Mouse (Mus musculus) CH12.LX (cell line): ENCODE results near the gene Rpa2. TPM values are rescaled to one million over a fixed set of nuclear protein-coding genes. Genes with fewer than 3 reads are reported as not detected.
A peak's percentile ranks its signal among the peaks of the same experiment; 100 is the strongest.

Experiments used
- DNase-seq: peaks from one replicate; pipeline ENCODE4 v3.0.0-alpha.2; 2013; ENCODE audit errors: extremely low read depth
- H3K27ac ChIP-seq: 2 replicates; pipeline ENCODE4 v1.5.1; 2012; ENCODE audit warnings: low read depth, mild to moderate bottlenecking, control low read depth, moderate library complexity; ENCODE audit not compliant: insufficient read depth
- H3K27me3 ChIP-seq: replicated peaks from 2 replicates; pipeline ENCODE3; 2012; ENCODE audit warnings: inconsistent platforms
- H3K36me3 ChIP-seq, 2 experiments: replicated peaks in 1 of 2; 2 replicates each; pipeline versions ENCODE3 to v1.6.1; 2012; ENCODE audit warnings: inconsistent platforms in 1 of 2, low read length in 1 of 2, mild to moderate bottlenecking in 1 of 2, mixed read lengths in 1 of 2, moderate library complexity in 1 of 2; ENCODE audit not compliant: control insufficient read depth in 1 of 2, insufficient read depth in 1 of 2
- H3K4me1 ChIP-seq, 2 experiments: 2 replicates each; pipeline ENCODE4 v1.6.1; 2012; ENCODE audit warnings: inconsistent platforms in 1 of 2, moderate library complexity in 1 of 2; ENCODE audit not compliant: insufficient read depth in 2 of 2, control insufficient read depth in 1 of 2
- H3K4me2 ChIP-seq: 2 replicates; pipeline ENCODE4 v1.6.1; 2012; ENCODE audit warnings: low read depth, mild to moderate bottlenecking, control low read depth; ENCODE audit not compliant: poor library complexity, insufficient read depth, severe bottlenecking
- H3K4me3 ChIP-seq, 3 experiments: fragments of 150-350 bp in 1 of 3; sonication (generic) in 1 of 3; replicated peaks in 1 of 3; 2 replicates each; pipeline versions ENCODE3 to v1.5.1; 2011 to 2012; ENCODE audit warnings: low read depth in 2 of 3, low read length in 2 of 3, mild to moderate bottlenecking in 2 of 3, moderate library complexity in 2 of 3, control low read depth in 1 of 3, improper control_type of control experiment in 1 of 3, inconsistent platforms in 1 of 3, mixed read lengths in 1 of 3; ENCODE audit not compliant: poor library complexity in 1 of 3
- H3K79me2 ChIP-seq: replicated peaks from 2 replicates; pipeline ENCODE4 v1.6.1; 2012; ENCODE audit warnings: mild to moderate bottlenecking, moderate library complexity; ENCODE audit not compliant: control insufficient read depth, poor library complexity, insufficient read depth, severe bottlenecking; ENCODE audit errors: extremely low read depth
- H3K9ac ChIP-seq: 2 replicates; pipeline ENCODE4 v1.6.1; 2012; ENCODE audit warnings: low read depth, mild to moderate bottlenecking, control low read depth, moderate library complexity; ENCODE audit not compliant: insufficient read depth
- H3K9me3 ChIP-seq: replicated peaks from 2 replicates; pipeline ENCODE3; 2012; ENCODE audit warnings: low read length, inconsistent platforms, mixed read lengths
- BHLHE40 ChIP-seq: IDR thresholded peaks from 2 replicates; pipeline ENCODE4 v1.6.1; 2011; ENCODE audit warnings: mild to moderate bottlenecking, low read depth, low read length, improper control_type of control experiment
- CHD1 ChIP-seq: IDR thresholded peaks from 2 replicates; pipeline ENCODE4 v1.6.1; 2012; ENCODE audit warnings: low read depth, low read length, improper control_type of control experiment, inconsistent platforms
- CHD2 ChIP-seq: IDR thresholded peaks from 2 replicates; pipeline ENCODE4 v1.6.1; 2011; ENCODE audit warnings: low read length, improper control_type of control experiment
- CTCF ChIP-seq, 2 experiments: IDR thresholded peaks in 1 of 2; conservative IDR thresholded peaks in 1 of 2; 2 replicates each; pipeline ENCODE4 v1.5.1; 2011 to 2012; ENCODE audit warnings: low read depth in 2 of 2, low read length in 2 of 2, improper control_type of control experiment in 1 of 2, inconsistent platforms in 1 of 2, mild to moderate bottlenecking in 1 of 2, moderate library complexity in 1 of 2
- E2F4 ChIP-seq: IDR thresholded peaks from 2 replicates; pipeline ENCODE4 v1.6.1; 2011; ENCODE audit warnings: low read depth, low read length, improper control_type of control experiment; ENCODE audit not compliant: insufficient replicate concordance
- ELF1 ChIP-seq: IDR thresholded peaks from 2 replicates; pipeline ENCODE4 v1.6.1; 2014; ENCODE audit warnings: low read depth, mild to moderate bottlenecking, inconsistent platforms, low read length, improper control_type of control experiment
- EP300 ChIP-seq: IDR thresholded peaks from 2 replicates; pipeline ENCODE4 v1.6.1; 2011; ENCODE audit warnings: low read length, improper control_type of control experiment
- ETS1 ChIP-seq: conservative IDR thresholded peaks from 2 replicates; pipeline ENCODE4 v1.6.1; 2012; ENCODE audit warnings: low read depth, mild to moderate bottlenecking, inconsistent platforms, low read length, improper control_type of control experiment, moderate library complexity
- GABPA ChIP-seq: IDR thresholded peaks from 2 replicates; pipeline ENCODE4 v1.6.1; 2012; ENCODE audit warnings: low read depth, low read length, improper control_type of control experiment, inconsistent platforms; ENCODE audit not compliant: insufficient replicate concordance
- HCFC1 ChIP-seq: IDR thresholded peaks from 2 replicates; pipeline ENCODE4 v1.6.1; 2012; ENCODE audit warnings: low read depth, mild to moderate bottlenecking, inconsistent platforms, low read length, improper control_type of control experiment
- IRF4 ChIP-seq: IDR thresholded peaks from 2 replicates; pipeline ENCODE4 v1.6.1; 2014; ENCODE audit warnings: low read depth, mild to moderate bottlenecking, inconsistent platforms, low read length, improper control_type of control experiment
- JUN ChIP-seq: IDR thresholded peaks from 2 replicates; pipeline ENCODE4 v1.6.1; 2011; ENCODE audit warnings: low read depth, mild to moderate bottlenecking, low read length, improper control_type of control experiment, moderate library complexity; ENCODE audit not compliant: insufficient read depth
- JUND ChIP-seq: conservative IDR thresholded peaks from 2 replicates; pipeline ENCODE4 v1.6.1; 2011; ENCODE audit warnings: low read depth, low read length, improper control_type of control experiment
- KAT2A ChIP-seq: IDR thresholded peaks from 2 replicates; pipeline ENCODE4 v1.6.1; 2012; ENCODE audit warnings: low read length, improper control_type of control experiment, inconsistent platforms; ENCODE audit not compliant: insufficient replicate concordance
- MAFK ChIP-seq: IDR thresholded peaks from 2 replicates; pipeline ENCODE4 v1.6.1; 2011; ENCODE audit warnings: low read length, improper control_type of control experiment; ENCODE audit not compliant: insufficient replicate concordance
- MAX ChIP-seq: IDR thresholded peaks from 2 replicates; pipeline ENCODE4 v1.6.1; 2011; ENCODE audit warnings: low read length, improper control_type of control experiment
- MAZ ChIP-seq: IDR thresholded peaks from 2 replicates; pipeline ENCODE4 v1.6.1; 2012; ENCODE audit warnings: low read depth, mild to moderate bottlenecking, inconsistent platforms, low read length, improper control_type of control experiment, moderate library complexity
- MEF2A ChIP-seq: IDR thresholded peaks from 2 replicates; pipeline ENCODE4 v1.6.1; 2014; ENCODE audit warnings: low read depth, mild to moderate bottlenecking, inconsistent platforms, low read length, improper control_type of control experiment, borderline replicate concordance
- MXI1 ChIP-seq: IDR thresholded peaks from 2 replicates; pipeline ENCODE4 v1.6.1; 2011; ENCODE audit warnings: mild to moderate bottlenecking, low read depth, low read length, improper control_type of control experiment
- MYC ChIP-seq: IDR thresholded peaks from 2 replicates; pipeline ENCODE4 v1.6.1; 2011; ENCODE audit warnings: low read depth, mild to moderate bottlenecking, improper control_type of control experiment, low read length
- NELFE ChIP-seq: IDR thresholded peaks from 2 replicates; pipeline ENCODE4 v1.6.1; 2011; ENCODE audit warnings: low read depth, low read length, improper control_type of control experiment
- NRF1 ChIP-seq: IDR thresholded peaks from 2 replicates; pipeline ENCODE4 v1.6.1; 2014; ENCODE audit warnings: low read depth, mild to moderate bottlenecking, inconsistent platforms, low read length, improper control_type of control experiment, moderate library complexity
- PAX5 ChIP-seq: IDR thresholded peaks from 2 replicates; pipeline ENCODE4 v1.6.1; 2012; ENCODE audit warnings: low read length, inconsistent platforms, mixed read lengths
- POLR2A ChIP-seq: IDR thresholded peaks from 2 replicates; pipeline ENCODE4 v1.6.1; 2011; ENCODE audit warnings: low read depth, mild to moderate bottlenecking, improper control_type of control experiment, low read length
- POLR2AphosphoS2 ChIP-seq: IDR thresholded peaks from 2 replicates; pipeline ENCODE4 v1.6.1; 2011; ENCODE audit warnings: low read depth, low read length, improper control_type of control experiment
- RAD21 ChIP-seq: IDR thresholded peaks from 2 replicates; pipeline ENCODE4 v1.6.1; 2011; ENCODE audit warnings: low read depth, mild to moderate bottlenecking, low read length, improper control_type of control experiment, moderate library complexity
- RCOR1 ChIP-seq: conservative IDR thresholded peaks from 2 replicates; pipeline ENCODE4 v1.6.1; 2012; ENCODE audit warnings: low read depth, mild to moderate bottlenecking, inconsistent platforms, low read length, improper control_type of control experiment
- SIN3A ChIP-seq: IDR thresholded peaks from 2 replicates; pipeline ENCODE4 v1.6.1; 2012; ENCODE audit warnings: low read length, improper control_type of control experiment, inconsistent platforms
- SMC3 ChIP-seq: IDR thresholded peaks from 2 replicates; pipeline ENCODE4 v1.6.1; 2011; ENCODE audit warnings: low read depth, low read length, improper control_type of control experiment
- TBP ChIP-seq: conservative IDR thresholded peaks from 2 replicates; pipeline ENCODE4 v1.6.1; 2011; ENCODE audit warnings: low read depth, low read length, improper control_type of control experiment
- TCF12 ChIP-seq: IDR thresholded peaks from 2 replicates; pipeline ENCODE4 v1.6.1; 2014; ENCODE audit warnings: low read depth, mild to moderate bottlenecking, inconsistent platforms, low read length, improper control_type of control experiment
- UBTF ChIP-seq: IDR thresholded peaks from 2 replicates; pipeline ENCODE4 v1.6.1; 2012; ENCODE audit warnings: low read depth, mild to moderate bottlenecking, inconsistent platforms, low read length, improper control_type of control experiment, moderate library complexity
- USF1 ChIP-seq: IDR thresholded peaks from 2 replicates; pipeline ENCODE4 v1.6.1; 2014; ENCODE audit warnings: low read depth, mild to moderate bottlenecking, inconsistent platforms, low read length, improper control_type of control experiment
- USF2 ChIP-seq: conservative IDR thresholded peaks from 2 replicates; pipeline ENCODE4 v1.6.1; 2011; ENCODE audit warnings: low read depth, low read length, improper control_type of control experiment
- ZC3H11A ChIP-seq: IDR thresholded peaks from 2 replicates; pipeline ENCODE4 v1.6.1; 2012; ENCODE audit warnings: low read depth, mild to moderate bottlenecking, inconsistent platforms, low read length, improper control_type of control experiment
- ZKSCAN1 ChIP-seq: IDR thresholded peaks from 2 replicates; pipeline ENCODE4 v1.6.1; 2012; ENCODE audit warnings: low read depth, inconsistent platforms, low read length, improper control_type of control experiment, borderline replicate concordance
- ZMIZ1 ChIP-seq: IDR thresholded peaks from 2 replicates; pipeline ENCODE4 v1.6.1; 2012; ENCODE audit warnings: low read depth, mild to moderate bottlenecking, inconsistent platforms, low read length, improper control_type of control experiment
- ZNF384 ChIP-seq: IDR thresholded peaks from 2 replicates; pipeline ENCODE4 v1.6.1; 2012; ENCODE audit warnings: low read depth, low read length, improper control_type of control experiment, inconsistent platforms
- dilution Hi-C: fragments of 300-500 bp; cut with MboI; formaldehyde crosslinking; loops from 2 replicates; pipeline ENCODE4 v1.14.3; 2020; ENCODE audit warnings: low sequenced_read_pairs; ENCODE audit not compliant: extremely low pct_unique_long_range_greater_than_20kb, extremely low pct_ligation_motif_present
- in situ Hi-C: fragments of 300-500 bp; cut with MboI; formaldehyde crosslinking; loops from 3 replicates; pipeline ENCODE4 v1.14.3; 2019; ENCODE audit warnings: low sequenced_read_pairs, low pct_ligation_motif_present, low pct_unique_long_range_greater_than_20kb, mixed read lengths
- polyA plus RNA-seq: library from polyadenylated mRNA; unstranded; fragments of >175 nt; gene quantifications from 2 replicates; pipeline ENCODE4 v1.2.1, GENCODE M21; 2012; ENCODE audit warnings: low read depth; ENCODE audit not compliant: insufficient read length
- total RNA-seq, 2 experiments: library from RNA; depleted of rRNA; stranded (reverse); fragments of 300-350 nt in 1 of 2; fragments of >200 nt in 1 of 2; gene quantifications; 2 replicates each; pipeline ENCODE4 v1.2.3; 2012 to 2014

Rpa2 gene
- total and polyA plus RNA-seq, 3 experiments: 80.2 to 142 (median 97.9) TPM

GRCm38 (mm10) chr4:132747664-132748259 is 20.4 kb upstream of the Rpa2 start:
- Histone ChIP-seq H3K79me2 (no peaks in the 10 kb centered on the region), H3K27ac (peak overlapping the region; percentile 99), H3K36me3 (peaks cover 2% of the 10 kb centered on the region in 2 experiments), H3K4me2 (peak overlapping the region; percentile 87), H3K4me1 (peaks cover 3 to 31% of the 10 kb centered on the region in 2 experiments), H3K9ac (peak overlapping the region; percentile 76), H3K27me3 (no peaks in the 10 kb centered on the region), H3K9me3 (no peaks in the 10 kb centered on the region), H3K4me3 (peak overlapping the region; percentile 51 to 58 (median 52))
- dilution Hi-C loops: no loop called here
- in situ Hi-C loops: no loop called here
- no peak for TF ChIP-seq MYC
- 0 out of 2 replicates have a peak, but pooled peaks have one; percentile 13 for TF ChIP-seq CHD1
- no peak for TF ChIP-seq MAZ
- TF ChIP-seq ETS1: peak; percentile 67
- TF ChIP-seq ZC3H11A: no peak
- peak; percentile 72 for TF ChIP-seq POLR2A
- peak; percentile 56; the same call in 1 of the 2 replicates for TF ChIP-seq MAX
- TF ChIP-seq TBP: peak; percentile 61; the same call in 1 of the 2 replicates
- TF ChIP-seq TCF12: no peak; the same call in 1 of the 2 replicates
- TF ChIP-seq RCOR1: no peak
- peak; percentile 51; the same call in 1 of the 2 replicates for TF ChIP-seq EP300
- no peak for TF ChIP-seq ZKSCAN1
- peak; percentile 43; the same call in 1 of the 2 replicates for TF ChIP-seq BHLHE40
- TF ChIP-seq ELF1: peak; percentile 88
- TF ChIP-seq IRF4: peak; percentile 73; the same call in 1 of the 2 replicates
- TF ChIP-seq ZMIZ1: peak; percentile 71; the same call in 1 of the 2 replicates
- TF ChIP-seq NRF1: no peak
- no peak for TF ChIP-seq JUND
- no peak; the same call in 1 of the 2 replicates for TF ChIP-seq CHD2
- 0 out of 2 replicates have a peak, but pooled peaks have one; percentile 2 for TF ChIP-seq JUN
- TF ChIP-seq POLR2AphosphoS2: no peak
- TF ChIP-seq MXI1: no peak
- no peak for TF ChIP-seq KAT2A
- no peak for TF ChIP-seq PAX5
- no peak for TF ChIP-seq CTCF (conservative IDR thresholded peaks at IDR 0.05 in 1 of 2, IDR thresholded peaks at IDR 0.05 in 1 of 2; ENCODE audit: low read depth in 2 of 2, low read length in 2 of 2)
- no peak for TF ChIP-seq RAD21
- no peak for TF ChIP-seq UBTF
- TF ChIP-seq E2F4: 0 out of 2 replicates have a peak, but pooled peaks have one; percentile 37
- TF ChIP-seq ZNF384: no peak
- TF ChIP-seq NELFE: peak; percentile 54; the same call in 1 of the 2 replicates
- TF ChIP-seq USF2: peak; percentile 67
- TF ChIP-seq MAFK: no peak
- no peak for TF ChIP-seq GABPA
- peak; percentile 66 for TF ChIP-seq SIN3A
- TF ChIP-seq HCFC1: peak; percentile 58; the same call in 1 of the 2 replicates
- peak; percentile 74 for TF ChIP-seq USF1
- no peak for TF ChIP-seq SMC3
- TF ChIP-seq MEF2A: no peak
- peak; percentile 90 for DNase-seq
